Mouse (Mus musculus) embryonic facial prominence, embryonic 10.5 days (tissue): ENCODE measurements around the gene Tpcn2. TPM values are rescaled to one million over a fixed set of nuclear protein-coding genes. Genes with fewer than 3 reads are reported as not detected.

Experiments
- DNase-seq: peaks from one replicate; pipeline ENCODE4 v3.0.0-alpha.2; 2017; ENCODE audit warnings: low spot score
- H3K27ac ChIP-seq: fragments of 300-500 bp; sonication (generic); replicated peaks from 2 replicates; pipeline ENCODE4 v1.5.1; 2016; ENCODE audit warnings: mild to moderate bottlenecking
- H3K27me3 ChIP-seq: fragments of 300-500 bp; sonication (generic); replicated peaks from 2 replicates; pipeline ENCODE4 v1.6.1; 2016; ENCODE audit warnings: low read depth, mild to moderate bottlenecking; ENCODE audit not compliant: poor library complexity, severe bottlenecking
- H3K36me3 ChIP-seq: fragments of 300-500 bp; sonication (generic); replicated peaks from 2 replicates; pipeline ENCODE4 v1.6.1; 2016; ENCODE audit warnings: mild to moderate bottlenecking, moderate library complexity
- H3K4me1 ChIP-seq: fragments of 300-500 bp; sonication (generic); 2 replicates; pipeline ENCODE4 v1.6.1; 2016
- H3K4me3 ChIP-seq: fragments of 300-500 bp; sonication (generic); 2 replicates; pipeline ENCODE4 v1.5.1; 2016; ENCODE audit warnings: mild to moderate bottlenecking, moderate library complexity
- H3K9me3 ChIP-seq: fragments of 300-500 bp; sonication (generic); 2 replicates; pipeline ENCODE4 v1.6.1; 2016; ENCODE audit warnings: mild to moderate bottlenecking
- WGBS: fragments of 180-500 bp; shearing (Covaris S2); methylation state at CpG from one replicate; pipeline ENCODE4 v1.1.7; 2016; 5-methylcytosine and 5-hydroxymethylcytosine counted together
- polyA plus RNA-seq: library from polyadenylated mRNA; unstranded; fragments of >200 nt; fragmentation: Nextera tagmentation; extraction: Ambion mirVana; gene quantifications from 2 replicates; pipeline ENCODE4 v1.2.1, GENCODE M21; 2016

Tpcn2 gene
- polyA plus RNA-seq, 1 experiment from 2014 or later: 6.5 TPM

DNA sequence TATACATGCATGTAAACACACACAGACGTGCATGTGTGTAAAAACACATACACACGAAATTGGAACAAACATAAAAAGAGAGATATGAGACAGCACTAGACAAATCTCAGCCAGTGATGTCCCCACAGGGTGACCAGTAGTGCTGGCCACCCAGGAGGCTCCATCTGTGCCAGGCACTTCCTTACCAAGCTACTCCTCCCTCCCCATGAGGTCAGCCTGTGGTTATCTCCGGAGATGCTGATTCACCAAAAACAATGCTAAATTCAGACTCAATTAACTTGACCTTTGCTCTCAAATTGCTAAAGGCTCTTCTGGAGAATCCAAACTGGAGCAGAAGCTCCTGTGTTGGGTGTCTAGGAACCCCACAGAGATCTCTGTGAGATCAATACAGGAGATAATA lies 96.0 kb downstream of the Tpcn2 start:
- Histone ChIP-seq H3K9me3 (no peaks in the 10 kb centered on the region), H3K4me1 (peaks cover 17% of the 10 kb centered on the region), H3K27ac (no peak overlapping the region), H3K4me3 (no peak overlapping the region), H3K36me3 (no peaks in the 10 kb centered on the region), H3K27me3 (peaks cover 8% of the 10 kb centered on the region)
- no peak for DNase-seq
- 63% methylated on average over 3 of the region's 3 CpGs for WGBS

- Histone ChIP-seq H3K27ac (peak overlapping the region; percentile 78), H3K4me1 (peaks cover 47% of the 10 kb centered on the region), H3K4me3 (no peak overlapping the region), H3K36me3 (no peaks in the 10 kb centered on the region), H3K27me3 (peaks cover 11% of the 10 kb centered on the region), H3K9me3 (no peaks in the 10 kb centered on the region)
- DNase-seq: no peak
- 58% methylated on average over 4 of the region's 4 CpGs for WGBS
These were observed 101.4 kb downstream of the Tpcn2 start for GRCm38 (mm10) chr7:145182388-145182787.

- H3K9me3 ChIP-seq: no peaks in the 10 kb centered on the region
- no peak overlapping the region for H3K4me3 ChIP-seq
- H3K27ac ChIP-seq: peak overlapping the region; percentile 78
- peaks cover 16% of the 10 kb centered on the region for H3K27me3 ChIP-seq
- H3K36me3 ChIP-seq: no peaks in the 10 kb centered on the region
- DNase-seq: peak; percentile 59
- peaks cover 56% of the 10 kb centered on the region for H3K4me1 ChIP-seq
- 51% methylated on average over 11 of the region's 11 CpGs for WGBS
These were observed 102.3 kb downstream of the Tpcn2 start for GRCm38 (mm10) chr7:145181376-145182034.

DNA sequence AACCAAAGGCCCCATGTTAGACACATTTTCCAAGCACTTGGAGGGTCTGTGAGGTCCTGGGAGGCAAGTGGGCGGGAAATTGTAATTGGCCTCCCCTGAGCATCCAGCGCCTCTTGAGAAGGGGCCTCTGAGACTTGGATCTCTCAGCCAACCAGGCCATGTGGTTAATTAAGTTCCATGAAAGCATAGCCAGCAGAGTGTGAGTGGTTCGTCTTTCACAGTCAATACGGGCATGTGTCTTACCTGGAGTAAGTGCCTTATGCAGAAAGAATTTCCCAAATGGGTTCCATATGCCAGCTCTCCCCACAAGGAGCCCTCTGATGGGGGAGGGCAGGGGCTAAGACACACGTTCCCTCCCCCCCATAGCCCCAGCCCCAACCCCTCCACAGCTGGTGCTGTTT lies 104.1 kb downstream of the Tpcn2 start:
- H3K27me3 ChIP-seq: peaks cover 31% of the 10 kb centered on the region
- H3K4me3 ChIP-seq: no peak overlapping the region
- DNase-seq: peak; percentile 83
- no peaks in the 10 kb centered on the region for H3K9me3 ChIP-seq
- peaks cover 63% of the 10 kb centered on the region for H3K4me1 ChIP-seq
- WGBS: 19% methylated on average over 5 of the region's 5 CpGs
- H3K27ac ChIP-seq: peak overlapping the region; percentile 78
- H3K36me3 ChIP-seq: no peaks in the 10 kb centered on the region

GRCm38 (mm10) chr7:145176750-145177589 lies 106.8 kb downstream of the Tpcn2 start:
- peak overlapping the region; percentile 81 for H3K27ac ChIP-seq
- peaks cover 68% of the 10 kb centered on the region for H3K4me1 ChIP-seq
- no peak for DNase-seq
- no peak overlapping the region for H3K4me3 ChIP-seq
- H3K27me3 ChIP-seq: peaks cover 54% of the 10 kb centered on the region
- 38% methylated on average over 15 of the region's 15 CpGs for WGBS
- no peaks in the 10 kb centered on the region for H3K9me3 ChIP-seq
- no peaks in the 10 kb centered on the region for H3K36me3 ChIP-seq

GRCm38 (mm10) chr7:145173563-145173962 lies 110.2 kb downstream of the Tpcn2 start:
- H3K4me3 ChIP-seq: 0 out of 2 replicates have a peak overlapping the region, but pooled peaks have one; percentile 6
- H3K27ac ChIP-seq: peak overlapping the region; percentile 68
- WGBS: 65% methylated on average over 15 of the region's 15 CpGs
- H3K27me3 ChIP-seq: peaks cover 71% of the 10 kb centered on the region
- DNase-seq: no peak
- no peaks in the 10 kb centered on the region for H3K9me3 ChIP-seq
- no peaks in the 10 kb centered on the region for H3K36me3 ChIP-seq
- peaks cover 41% of the 10 kb centered on the region for H3K4me1 ChIP-seq

DNA sequence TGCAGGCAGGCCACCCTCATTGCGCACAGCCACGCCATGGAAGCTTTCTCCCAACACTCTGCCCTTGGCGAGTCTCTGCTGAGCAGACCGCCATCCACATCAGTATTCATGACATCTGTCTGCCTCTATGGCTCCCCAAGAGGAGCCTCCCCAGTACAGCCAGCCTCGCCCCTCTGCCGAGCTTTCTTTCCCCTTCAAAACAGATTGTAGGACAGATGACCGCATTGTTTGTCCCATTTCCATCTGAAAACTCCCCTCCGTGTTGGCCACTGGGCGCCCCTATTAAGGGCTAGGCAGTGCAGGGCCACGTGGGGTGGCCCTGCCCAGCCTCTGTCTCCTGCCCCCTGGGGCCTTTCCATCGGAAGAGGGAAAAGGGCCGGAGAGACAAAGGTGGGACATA lies 110.7 kb downstream of the Tpcn2 start:
- peaks cover 41% of the 10 kb centered on the region for H3K4me1 ChIP-seq

GRCm38 (mm10) chr7:145169703-145170102 lies 114.1 kb downstream of the Tpcn2 start:
- no peak for DNase-seq
- 72% methylated on average over 3 of the region's 3 CpGs for WGBS
- Histone ChIP-seq H3K4me3 (no peak overlapping the region), H3K27me3 (peaks cover 63% of the 10 kb centered on the region), H3K9me3 (no peaks in the 10 kb centered on the region), H3K27ac (peak overlapping the region; percentile 35; the same call in 1 of the 2 replicates), H3K4me1 (peaks cover 28% of the 10 kb centered on the region), H3K36me3 (no peaks in the 10 kb centered on the region)

More for the DNA sequence above, 110.7 kb downstream of the Tpcn2 start:
- Histone ChIP-seq H3K9me3 (no peaks in the 10 kb centered on the region), H3K4me3 (peak overlapping the region; percentile 6; the same call in 1 of the 2 replicates), H3K27me3 (peaks cover 71% of the 10 kb centered on the region), H3K27ac (peak overlapping the region; percentile 68), H3K36me3 (no peaks in the 10 kb centered on the region)
- peak; percentile 33 for DNase-seq
- 9% methylated on average over 12 of the region's 12 CpGs for WGBS

DNA sequence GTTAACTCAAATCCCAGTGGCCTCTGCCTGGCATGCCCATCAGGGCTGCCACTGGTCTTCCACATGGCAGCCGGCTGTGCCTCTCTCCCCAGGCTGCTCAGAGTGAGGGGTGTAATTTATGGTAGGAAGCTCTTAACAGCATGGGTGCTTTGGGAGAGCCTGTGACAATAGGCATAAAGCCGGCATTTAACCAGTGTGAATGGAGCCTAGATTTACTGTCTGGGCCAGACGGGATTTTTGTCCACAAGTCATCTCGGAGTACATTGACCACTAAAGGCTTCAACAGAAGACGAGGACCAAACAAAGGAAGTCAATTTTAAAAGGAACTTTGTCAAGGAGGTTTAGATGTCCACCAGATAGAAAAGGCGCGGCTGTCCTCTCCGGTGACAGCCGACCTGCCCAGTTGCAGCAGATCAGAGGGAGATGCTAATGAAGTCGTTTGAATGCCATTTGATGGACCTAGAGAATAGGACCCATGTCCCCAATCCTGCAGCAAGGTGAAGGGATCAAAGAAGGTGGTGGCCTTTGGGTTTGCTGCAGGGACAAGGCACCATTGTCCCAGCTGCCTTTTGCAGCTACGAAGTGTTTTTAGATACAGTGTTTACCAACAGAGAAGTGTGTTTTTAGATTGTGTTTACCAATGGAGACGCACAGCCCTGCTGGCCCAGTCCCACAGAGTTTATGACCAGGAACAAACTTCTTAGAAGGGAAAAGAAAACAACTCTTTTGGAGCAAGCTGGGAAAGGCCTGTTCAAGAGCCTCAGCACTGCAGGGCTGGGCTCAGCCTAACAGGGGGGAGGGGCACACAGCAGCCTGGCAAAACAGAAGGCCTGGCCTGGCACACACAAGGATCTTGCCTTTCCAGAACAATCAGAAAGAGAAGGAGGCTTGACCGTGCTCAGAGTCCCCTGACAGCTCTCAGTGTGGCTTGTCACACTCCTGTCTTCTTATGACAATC lies 124.2 kb downstream of the Tpcn2 start:
- no peaks in the 10 kb centered on the region for H3K36me3 ChIP-seq
- H3K27ac ChIP-seq: peak overlapping the region; percentile 72
- H3K4me3 ChIP-seq: no peak overlapping the region
- no peaks in the 10 kb centered on the region for H3K9me3 ChIP-seq
- 34% methylated on average over 13 of the region's 13 CpGs for WGBS
- peaks cover 27% of the 10 kb centered on the region for H3K4me1 ChIP-seq
- peak; percentile 61 for DNase-seq
- H3K27me3 ChIP-seq: peaks cover 19% of the 10 kb centered on the region

DNA sequence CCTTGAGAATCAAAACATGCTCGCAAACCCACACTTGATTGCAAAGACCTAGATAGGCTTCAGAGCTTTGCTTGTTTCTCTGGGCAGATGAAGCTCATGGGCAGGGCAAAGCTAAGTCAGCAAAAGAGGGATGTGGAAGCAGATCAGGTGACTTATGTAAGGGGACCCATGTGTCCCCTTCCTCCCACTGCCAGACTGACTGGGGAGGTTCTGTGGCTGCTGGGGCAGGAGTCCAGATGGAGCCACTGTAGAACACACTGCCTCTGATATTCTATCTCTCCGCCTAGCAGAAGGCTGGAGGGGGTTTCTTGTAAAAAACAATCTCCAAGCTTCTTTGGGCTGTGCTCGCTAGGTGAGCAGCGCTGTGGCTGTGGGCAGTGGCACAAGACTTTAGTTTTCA lies 128.1 kb downstream of the Tpcn2 start:
- DNase-seq: no peak
- no peaks in the 10 kb centered on the region for H3K36me3 ChIP-seq
- no peaks in the 10 kb centered on the region for H3K9me3 ChIP-seq
- H3K27ac ChIP-seq: no peak overlapping the region
- H3K4me3 ChIP-seq: no peak overlapping the region
- 0 out of 2 replicates have a peak, but pooled peaks cover 7% of the 10 kb centered on the region for H3K27me3 ChIP-seq
- 78% methylated on average over 4 of the region's 4 CpGs for WGBS
- peaks cover 27% of the 10 kb centered on the region for H3K4me1 ChIP-seq

DNA sequence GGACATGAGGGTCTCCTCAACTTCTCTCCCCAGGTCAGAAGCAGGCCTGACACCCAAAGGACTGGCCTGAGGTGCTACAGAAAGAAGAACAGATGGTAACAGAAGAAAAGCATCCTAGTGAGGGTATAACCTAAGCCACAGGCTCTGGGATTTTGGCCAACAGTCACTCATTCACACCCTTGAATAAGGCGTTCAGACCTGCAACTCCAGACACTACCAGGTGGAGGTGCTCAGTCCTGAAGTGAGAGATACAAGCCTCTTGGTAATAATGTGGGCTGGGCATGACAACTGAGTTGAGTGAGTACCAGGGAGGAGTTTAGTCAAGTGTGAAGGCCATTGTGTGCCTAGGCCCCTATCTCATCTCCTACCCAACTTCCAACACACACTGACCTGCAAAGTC lies 129.7 kb downstream of the Tpcn2 start:
- no peaks in the 10 kb centered on the region for H3K36me3 ChIP-seq
- no peaks in the 10 kb centered on the region for H3K9me3 ChIP-seq
- WGBS: 64% methylated on average over 1 of the region's 1 CpGs
- DNase-seq: no peak
- H3K4me1 ChIP-seq: peaks cover 12% of the 10 kb centered on the region
- 0 out of 2 replicates have a peak, but pooled peaks cover 7% of the 10 kb centered on the region for H3K27me3 ChIP-seq
- no peak overlapping the region for H3K4me3 ChIP-seq
- no peak overlapping the region for H3K27ac ChIP-seq

- Histone ChIP-seq H3K36me3 (no peaks in the 10 kb centered on the region), H3K27ac (no peak overlapping the region), H3K4me3 (no peak overlapping the region), H3K9me3 (no peaks in the 10 kb centered on the region; the same call in 1 of the 2 replicates), H3K27me3 (no peaks in the 10 kb centered on the region), H3K4me1 (peaks cover 8% of the 10 kb centered on the region)
- 85% methylated on average over 3 of the region's 3 CpGs for WGBS
- no peak for DNase-seq
These were observed 132.0 kb downstream of the Tpcn2 start for GRCm38 (mm10) chr7:145151845-145152244.
